Mouse (Mus musculus) cerebellum, postnatal 10 days (tissue): ENCODE data around the gene Hspb9.

Experiments
- DNase-seq, 2 experiments: peaks; one replicate each; pipeline ENCODE4 v3.0.0; 2021; ENCODE audit warnings: mixed read lengths in 2 of 2

Gene Hspb9

GRCm38 (mm10) chr11:100735954-100736745 lies 22.5 kb downstream of the Hspb9 start:
- no peak for DNase-seq

GRCm38 (mm10) chr11:100736746-100737080 lies 23.1 kb downstream of the Hspb9 start:
- DNase-seq = no peak

- no peak for DNase-seq
Measured at GRCm38 (mm10) chr11:100737105-100737733, 23.6 kb downstream of the Hspb9 start.

- peak; percentile 98 to 99 for DNase-seq
Measured at GRCm38 (mm10) chr11:100738066-100738604, 24.5 kb downstream of the Hspb9 start, which contains the start of gene Rab5c. TSS of gene Rab5c (minus strand) at chr11:100738215.

GRCm38 (mm10) chr11:100738749-100739148 lies 25.1 kb downstream of the Hspb9 start:
- peak in 1 of 2 experiments; percentile 48 for DNase-seq

- peak; percentile 66 to 77 for DNase-seq
Measured at GRCm38 (mm10) chr11:100741348-100741747, 27.7 kb downstream of the Hspb9 start.

- DNase-seq = peak; percentile 76 to 79
Measured at GRCm38 (mm10) chr11:100745085-100745484, 31.4 kb downstream of the Hspb9 start.

GRCm38 (mm10) chr11:100746546-100746945 lies 32.9 kb downstream of the Hspb9 start:
- DNase-seq = no peak

- no peak for DNase-seq
Measured at GRCm38 (mm10) chr11:100747114-100747513, 33.5 kb downstream of the Hspb9 start.

- no peak for DNase-seq
Measured at GRCm38 (mm10) chr11:100748620-100749019, 35.0 kb downstream of the Hspb9 start.

GRCm38 (mm10) chr11:100749469-100749868 lies 35.8 kb downstream of the Hspb9 start:
- no peak for DNase-seq

- DNase-seq = no peak
Measured at GRCm38 (mm10) chr11:100750127-100750526, 36.5 kb downstream of the Hspb9 start.

GRCm38 (mm10) chr11:100752294-100752693 lies 38.6 kb downstream of the Hspb9 start:
- DNase-seq = no peak

GRCm38 (mm10) chr11:100754021-100754692 lies 40.5 kb downstream of the Hspb9 start:
- peak in 1 of 2 experiments; percentile 52 for DNase-seq

- DNase-seq = no peak
Measured at GRCm38 (mm10) chr11:100754693-100755057, 41.0 kb downstream of the Hspb9 start.

- no peak for DNase-seq
Measured at GRCm38 (mm10) chr11:100756476-100756875, 42.8 kb downstream of the Hspb9 start.

- DNase-seq = no peak
Measured at GRCm38 (mm10) chr11:100757566-100757965, 43.9 kb downstream of the Hspb9 start.

GRCm38 (mm10) chr11:100758707-100759610 lies 45.3 kb downstream of the Hspb9 start:
- peak in 1 of 2 experiments; percentile 32 for DNase-seq

- DNase-seq = peak; percentile 66 to 68
Measured at GRCm38 (mm10) chr11:100759611-100760233, 46.1 kb downstream of the Hspb9 start, which contains the start of gene Kcnh4. TSS of gene Kcnh4 (minus strand) at chr11:100759942.

- peak; percentile 92 to 95 for DNase-seq
Measured at GRCm38 (mm10) chr11:100761547-100762045, 47.9 kb downstream of the Hspb9 start.

- DNase-seq = no peak
Measured at GRCm38 (mm10) chr11:100762831-100763230, 49.2 kb downstream of the Hspb9 start, which contains the start of gene Hcrt. TSS of gene Hcrt (minus strand) at chr11:100762931.
